Mouse (Mus musculus) cerebellum, postnatal 36 days (tissue): ENCODE data around the gene Car1.
"Not testable (repeated sequence)": the region's sequence is repeated elsewhere in the genome, so short reads cannot be mapped to it uniquely, and the experiment has no call there.

Source experiments
- DNase-seq, 2 experiments: peaks; one replicate each; pipeline ENCODE4 v3.0.0; 2021 to 2022; ENCODE audit warnings: mixed read lengths in 2 of 2

Car1 gene

GRCm38 (mm10) chr3:14808211-14808610, at the start of gene Car1:
Gene Car1, minus strand, starts transcription at chr3:14808368.
- no peak for DNase-seq

GRCm38 (mm10) chr3:14857874-14858273, 49.7 kb upstream of the Car1 start:
- no peak for DNase-seq

GRCm38 (mm10) chr3:14854446-14854845, 46.3 kb upstream of the Car1 start:
- no peak for DNase-seq

- no peak for DNase-seq
Measured at GRCm38 (mm10) chr3:14853966-14854365, 45.8 kb upstream of the Car1 start.

- DNase-seq: no peak
Measured at GRCm38 (mm10) chr3:14848587-14849254, 40.6 kb upstream of the Car1 start.

GRCm38 (mm10) chr3:14839466-14840118, 31.4 kb upstream of the Car1 start:
- no peak for DNase-seq

GRCm38 (mm10) chr3:14838936-14839335, 30.8 kb upstream of the Car1 start:
- DNase-seq: no peak

GRCm38 (mm10) chr3:14832766-14833165, 24.6 kb upstream of the Car1 start:
- no peak for DNase-seq

- DNase-seq: no peak
Measured at GRCm38 (mm10) chr3:14831219-14831835, 23.2 kb upstream of the Car1 start.

- DNase-seq: no peak
Measured at GRCm38 (mm10) chr3:14828896-14829295, 20.7 kb upstream of the Car1 start.

- no peak for DNase-seq
Measured at GRCm38 (mm10) chr3:14819844-14820504, 11.8 kb upstream of the Car1 start.

- not testable (repeated sequence) for DNase-seq
Measured at GRCm38 (mm10) chr3:14815396-14815795, 7.2 kb upstream of the Car1 start.

GRCm38 (mm10) chr3:14806702-14807101, 1.5 kb downstream of the Car1 start:
- DNase-seq: no peak

- no peak for DNase-seq
Measured at GRCm38 (mm10) chr3:14805962-14806361, 2.2 kb downstream of the Car1 start.

- no peak for DNase-seq
Measured at GRCm38 (mm10) chr3:14804906-14805305, 3.3 kb downstream of the Car1 start.

GRCm38 (mm10) chr3:14797069-14797468, 11.1 kb downstream of the Car1 start:
- DNase-seq: no peak

- DNase-seq: no peak
Measured at GRCm38 (mm10) chr3:14795292-14796020, 12.7 kb downstream of the Car1 start.

GRCm38 (mm10) chr3:14792032-14792431, 16.1 kb downstream of the Car1 start:
- no peak for DNase-seq

GRCm38 (mm10) chr3:14787607-14788006, 20.6 kb downstream of the Car1 start:
- DNase-seq: no peak

GRCm38 (mm10) chr3:14787136-14787535, 21.0 kb downstream of the Car1 start:
- DNase-seq: no peak

- no peak for DNase-seq
Measured at GRCm38 (mm10) chr3:14786551-14787079, 21.6 kb downstream of the Car1 start.

- DNase-seq: no peak
Measured at GRCm38 (mm10) chr3:14785353-14785752, 22.8 kb downstream of the Car1 start.

- DNase-seq: not testable (repeated sequence)
Measured at GRCm38 (mm10) chr3:14783198-14783597, 25.0 kb downstream of the Car1 start.
